Mouse (Mus musculus): ENCODE results near the gene Foxf1. TPM values are rescaled to one million over a fixed set of nuclear protein-coding genes. Genes with fewer than 3 reads are reported as not detected.

The Foxf1 gene
- polyA plus RNA-seq, 1 experiment, result 194 TPM

- peak; percentile 97 for DNase-seq
- peaks cover 4% of the 10 kb centered on the region; the same call in 1 of the 2 replicates for H3K4me1 ChIP-seq (ENCODE audit: control insufficient read depth, insufficient read depth, low read length)
- under 1% methylated on average over 75 of the region's 75 CpGs for WGBS
- peak within 1 kb of the TSS; percentile 89 for H3K4me3 ChIP-seq (replicated peaks; ENCODE audit: extremely low read depth, low read depth, low read length)
- peak; percentile 75; the same call in 1 of the 2 replicates for TF ChIP-seq POLR2A (IDR thresholded peaks at IDR 0.05; ENCODE audit: borderline replicate concordance, extremely low read depth, low read depth, low read length)
- TF ChIP-seq CTCF (IDR thresholded peaks at IDR 0.05; ENCODE audit: insufficient read depth, low read length), result peak; percentile 11; the same call in 1 of the 2 replicates
Measured at GRCm38 (mm10) chr8:121107668-121108656, 23.8 kb downstream of the Foxf1 start, which contains the start of gene Mthfsd. Gene Mthfsd (minus strand): TSS chr8:121108392.

GRCm38 (mm10) chr8:121108657-121109056 lies 24.5 kb downstream of the Foxf1 start:
- peaks cover 4% of the 10 kb centered on the region; the same call in 1 of the 2 replicates for H3K4me1 ChIP-seq (ENCODE audit: control insufficient read depth, insufficient read depth, low read length)
- 11% methylated on average over 5 of the region's 5 CpGs for WGBS
- TF ChIP-seq CTCF (IDR thresholded peaks at IDR 0.05; ENCODE audit: insufficient read depth, low read length) (no peak), POLR2A (IDR thresholded peaks at IDR 0.05; ENCODE audit: borderline replicate concordance, extremely low read depth, low read depth, low read length) (no peak)
- no peak for DNase-seq
- peak overlapping the region; percentile 89 for H3K4me3 ChIP-seq (replicated peaks; ENCODE audit: extremely low read depth, low read depth, low read length)

GRCm38 (mm10) chr8:121111145-121111907 lies 27.1 kb downstream of the Foxf1 start:
- 31% methylated on average over 7 of the region's 7 CpGs for WGBS
- H3K4me3 ChIP-seq (replicated peaks; ENCODE audit: extremely low read depth, low read depth, low read length), result no peak overlapping the region
- peaks cover 4% of the 10 kb centered on the region; the same call in 1 of the 2 replicates for H3K4me1 ChIP-seq (ENCODE audit: control insufficient read depth, insufficient read depth, low read length)
- TF ChIP-seq POLR2A (IDR thresholded peaks at IDR 0.05; ENCODE audit: borderline replicate concordance, extremely low read depth, low read depth, low read length) (no peak), CTCF (IDR thresholded peaks at IDR 0.05; ENCODE audit: insufficient read depth, low read length) (no peak)
- DNase-seq, result no peak

GRCm38 (mm10) chr8:121113261-121113660 lies 29.1 kb downstream of the Foxf1 start:
- WGBS, result under 1% methylated on average over 21 of the region's 21 CpGs
- DNase-seq, result peak; percentile 98
- peak; percentile 96 for TF ChIP-seq CTCF (IDR thresholded peaks at IDR 0.05; ENCODE audit: insufficient read depth, low read length)
- TF ChIP-seq POLR2A (IDR thresholded peaks at IDR 0.05; ENCODE audit: borderline replicate concordance, extremely low read depth, low read depth, low read length), result no peak
- H3K4me1 ChIP-seq (ENCODE audit: control insufficient read depth, insufficient read depth, low read length), result no peaks in the 10 kb centered on the region
- H3K4me3 ChIP-seq (replicated peaks; ENCODE audit: extremely low read depth, low read depth, low read length), result no peak overlapping the region

GRCm38 (mm10) chr8:121115136-121115535 lies 30.9 kb downstream of the Foxf1 start:
- 8% methylated on average over 25 of the region's 25 CpGs for WGBS
- DNase-seq, result no peak
- H3K4me3 ChIP-seq (replicated peaks; ENCODE audit: extremely low read depth, low read depth, low read length), result no peak overlapping the region
- no peak for TF ChIP-seq CTCF (IDR thresholded peaks at IDR 0.05; ENCODE audit: insufficient read depth, low read length)
- no peak for TF ChIP-seq POLR2A (IDR thresholded peaks at IDR 0.05; ENCODE audit: borderline replicate concordance, extremely low read depth, low read depth, low read length)
- no peaks in the 10 kb centered on the region for H3K4me1 ChIP-seq (ENCODE audit: control insufficient read depth, insufficient read depth, low read length)

- Histone ChIP-seq H3K4me1 (ENCODE audit: control insufficient read depth, insufficient read depth, low read length) (no peaks in the 10 kb centered on the region), H3K4me3 (replicated peaks; ENCODE audit: extremely low read depth, low read depth, low read length) (peak within 1 kb of the TSS; percentile 59)
- TF ChIP-seq POLR2A (IDR thresholded peaks at IDR 0.05; ENCODE audit: borderline replicate concordance, extremely low read depth, low read depth, low read length), result no peak
- TF ChIP-seq CTCF (IDR thresholded peaks at IDR 0.05; ENCODE audit: insufficient read depth, low read length), result no peak
- 1% methylated on average over 25 of the region's 25 CpGs for WGBS
- DNase-seq, result peak; percentile 69
Measured at GRCm38 (mm10) chr8:121115948-121116347, 31.8 kb downstream of the Foxf1 start, which contains the start of gene Foxc2. Gene Foxc2 (plus strand): TSS chr8:121116171.

GRCm38 (mm10) chr8:121116591-121117185 lies 32.5 kb downstream of the Foxf1 start:
- no peak for DNase-seq

GRCm38 (mm10) chr8:121117186-121117651 lies 33.0 kb downstream of the Foxf1 start:
- Histone ChIP-seq H3K4me3 (replicated peaks; ENCODE audit: extremely low read depth, low read depth, low read length) (no peak overlapping the region), H3K4me1 (ENCODE audit: control insufficient read depth, insufficient read depth, low read length) (no peaks in the 10 kb centered on the region)
- no peak for TF ChIP-seq CTCF (IDR thresholded peaks at IDR 0.05; ENCODE audit: insufficient read depth, low read length)
- no peak for TF ChIP-seq POLR2A (IDR thresholded peaks at IDR 0.05; ENCODE audit: borderline replicate concordance, extremely low read depth, low read depth, low read length)
- WGBS, result 2% methylated on average over 62 of the region's 62 CpGs
- no peak for DNase-seq

More at GRCm38 (mm10) chr8:121116591-121117185, 32.5 kb downstream of the Foxf1 start:
- TF ChIP-seq CTCF (IDR thresholded peaks at IDR 0.05; ENCODE audit: insufficient read depth, low read length) (no peak), POLR2A (IDR thresholded peaks at IDR 0.05; ENCODE audit: borderline replicate concordance, extremely low read depth, low read depth, low read length) (no peak)
- Histone ChIP-seq H3K4me1 (ENCODE audit: control insufficient read depth, insufficient read depth, low read length) (no peaks in the 10 kb centered on the region), H3K4me3 (replicated peaks; ENCODE audit: extremely low read depth, low read depth, low read length) (no peak overlapping the region)
- WGBS, result 1% methylated on average over 55 of the region's 55 CpGs

Measured in lung, adult 2 months (tissue).